Mouse (Mus musculus): ENCODE results near the gene Usp44.

- no peak for TF ChIP-seq CTCF (IDR thresholded peaks at IDR 0.05)
- no peak for TF ChIP-seq EP300 (IDR thresholded peaks at IDR 0.05)
These were observed 57.2 kb downstream of the Usp44 start for GRCm38 (mm10) chr10:93888590-93888934.

Data from lung, postnatal 0 days (tissue).